Mouse (Mus musculus): ENCODE results near the gene Rbfox1. TPM values are rescaled to one million over a fixed set of nuclear protein-coding genes. Genes with fewer than 3 reads are reported as not detected.

Rbfox1 gene
- polyA plus RNA-seq, 1 experiment from 2014 or later = 4.5 TPM

- 66% methylated on average over 2 of the region's 2 CpGs for WGBS
- H3K4me3 ChIP-seq (replicated peaks; ENCODE audit: low read length) = no peak overlapping the region
Observed at GRCm38 (mm10) chr16:6365793-6366192, 480.6 kb downstream of the Rbfox1 start.

GRCm38 (mm10) chr16:6366649-6367048, 481.5 kb downstream of the Rbfox1 start:
- no peak for ATAC-seq (ENCODE audit: insufficient read depth, low FRiP score)
- no peak overlapping the region for H3K27ac ChIP-seq (ENCODE audit: low read length)
- no peaks in the 10 kb centered on the region for H3K9me3 ChIP-seq (replicated peaks; ENCODE audit: control insufficient read depth, low read length)
- no peaks in the 10 kb centered on the region for H3K27me3 ChIP-seq (ENCODE audit: control insufficient read depth, insufficient read depth, low read length)
- no peaks in the 10 kb centered on the region for H3K4me1 ChIP-seq (ENCODE audit: control insufficient read depth, insufficient read depth, low read length)
- H3K9ac ChIP-seq (ENCODE audit: low read length) = no peak overlapping the region
- H3K36me3 ChIP-seq (ENCODE audit: control insufficient read depth, insufficient read depth, low read length) = no peaks in the 10 kb centered on the region
- H3K4me2 ChIP-seq (ENCODE audit: low read depth, low read length) = no peak overlapping the region
- 78% methylated on average over 6 of the region's 6 CpGs for WGBS
- H3K4me3 ChIP-seq (replicated peaks; ENCODE audit: low read length) = no peak overlapping the region

More at GRCm38 (mm10) chr16:6365793-6366192, 480.6 kb downstream of the Rbfox1 start:
- Histone ChIP-seq H3K4me2 (ENCODE audit: low read depth, low read length) (no peak overlapping the region), H3K9me3 (replicated peaks; ENCODE audit: control insufficient read depth, low read length) (no peaks in the 10 kb centered on the region), H3K27me3 (ENCODE audit: control insufficient read depth, insufficient read depth, low read length) (no peaks in the 10 kb centered on the region), H3K9ac (ENCODE audit: low read length) (no peak overlapping the region), H3K36me3 (ENCODE audit: control insufficient read depth, insufficient read depth, low read length) (no peaks in the 10 kb centered on the region), H3K27ac (ENCODE audit: low read length) (no peak overlapping the region), H3K4me1 (ENCODE audit: control insufficient read depth, insufficient read depth, low read length) (no peaks in the 10 kb centered on the region)
- ATAC-seq (ENCODE audit: insufficient read depth, low FRiP score) = no peak

GRCm38 (mm10) chr16:6380924-6381323, 495.8 kb downstream of the Rbfox1 start:
- Histone ChIP-seq H3K4me1 (ENCODE audit: control insufficient read depth, insufficient read depth, low read length) (no peaks in the 10 kb centered on the region), H3K9ac (ENCODE audit: low read length) (no peak overlapping the region), H3K4me2 (ENCODE audit: low read depth, low read length) (no peak overlapping the region), H3K36me3 (ENCODE audit: control insufficient read depth, insufficient read depth, low read length) (no peaks in the 10 kb centered on the region), H3K9me3 (replicated peaks; ENCODE audit: control insufficient read depth, low read length) (no peaks in the 10 kb centered on the region), H3K4me3 (replicated peaks; ENCODE audit: low read length) (no peak overlapping the region), H3K27me3 (ENCODE audit: control insufficient read depth, insufficient read depth, low read length) (no peaks in the 10 kb centered on the region), H3K27ac (ENCODE audit: low read length) (no peak overlapping the region)
- WGBS = 83% methylated on average over 3 of the region's 3 CpGs
- no peak for ATAC-seq (ENCODE audit: insufficient read depth, low FRiP score)

GRCm38 (mm10) chr16:6381572-6381971, 496.4 kb downstream of the Rbfox1 start:
- Histone ChIP-seq H3K27me3 (ENCODE audit: control insufficient read depth, insufficient read depth, low read length) (no peaks in the 10 kb centered on the region), H3K9ac (ENCODE audit: low read length) (no peak overlapping the region), H3K36me3 (ENCODE audit: control insufficient read depth, insufficient read depth, low read length) (no peaks in the 10 kb centered on the region), H3K4me1 (ENCODE audit: control insufficient read depth, insufficient read depth, low read length) (no peaks in the 10 kb centered on the region), H3K9me3 (replicated peaks; ENCODE audit: control insufficient read depth, low read length) (no peaks in the 10 kb centered on the region), H3K4me3 (replicated peaks; ENCODE audit: low read length) (no peak overlapping the region), H3K27ac (ENCODE audit: low read length) (no peak overlapping the region), H3K4me2 (ENCODE audit: low read depth, low read length) (no peak overlapping the region)
- no peak for ATAC-seq (ENCODE audit: insufficient read depth, low FRiP score)
- 42% methylated on average over 2 of the region's 2 CpGs for WGBS

GRCm38 (mm10) chr16:6382712-6383111, 497.6 kb downstream of the Rbfox1 start:
- H3K9me3 ChIP-seq (replicated peaks; ENCODE audit: control insufficient read depth, low read length) = no peaks in the 10 kb centered on the region
- 80% methylated on average over 5 of the region's 5 CpGs for WGBS
- no peak overlapping the region for H3K4me2 ChIP-seq (ENCODE audit: low read depth, low read length)
- no peak overlapping the region for H3K9ac ChIP-seq (ENCODE audit: low read length)
- no peak for ATAC-seq (ENCODE audit: insufficient read depth, low FRiP score)
- H3K4me1 ChIP-seq (ENCODE audit: control insufficient read depth, insufficient read depth, low read length) = no peaks in the 10 kb centered on the region
- no peaks in the 10 kb centered on the region for H3K36me3 ChIP-seq (ENCODE audit: control insufficient read depth, insufficient read depth, low read length)
- H3K27me3 ChIP-seq (ENCODE audit: control insufficient read depth, insufficient read depth, low read length) = no peaks in the 10 kb centered on the region
- no peak overlapping the region for H3K4me3 ChIP-seq (replicated peaks; ENCODE audit: low read length)
- no peak overlapping the region for H3K27ac ChIP-seq (ENCODE audit: low read length)

GRCm38 (mm10) chr16:6390278-6390930, 505.2 kb downstream of the Rbfox1 start:
- Histone ChIP-seq H3K27me3 (ENCODE audit: control insufficient read depth, insufficient read depth, low read length) (no peaks in the 10 kb centered on the region), H3K4me2 (ENCODE audit: low read depth, low read length) (no peak overlapping the region), H3K36me3 (ENCODE audit: control insufficient read depth, insufficient read depth, low read length) (no peaks in the 10 kb centered on the region), H3K27ac (ENCODE audit: low read length) (no peak overlapping the region), H3K9me3 (replicated peaks; ENCODE audit: control insufficient read depth, low read length) (no peaks in the 10 kb centered on the region), H3K9ac (ENCODE audit: low read length) (no peak overlapping the region), H3K4me3 (replicated peaks; ENCODE audit: low read length) (no peak overlapping the region), H3K4me1 (ENCODE audit: control insufficient read depth, insufficient read depth, low read length) (no peaks in the 10 kb centered on the region)
- WGBS = 67% methylated on average over 6 of the region's 6 CpGs
- ATAC-seq (ENCODE audit: insufficient read depth, low FRiP score) = no peak

- no peak overlapping the region for H3K9ac ChIP-seq (ENCODE audit: low read length)
- H3K27me3 ChIP-seq (ENCODE audit: control insufficient read depth, insufficient read depth, low read length) = no peaks in the 10 kb centered on the region
- no peak overlapping the region for H3K4me2 ChIP-seq (ENCODE audit: low read depth, low read length)
- no peak for ATAC-seq (ENCODE audit: insufficient read depth, low FRiP score)
- no peak overlapping the region for H3K27ac ChIP-seq (ENCODE audit: low read length)
- no peaks in the 10 kb centered on the region for H3K36me3 ChIP-seq (ENCODE audit: control insufficient read depth, insufficient read depth, low read length)
- H3K4me3 ChIP-seq (replicated peaks; ENCODE audit: low read length) = no peak overlapping the region
- H3K4me1 ChIP-seq (ENCODE audit: control insufficient read depth, insufficient read depth, low read length) = no peaks in the 10 kb centered on the region
- no peaks in the 10 kb centered on the region for H3K9me3 ChIP-seq (replicated peaks; ENCODE audit: control insufficient read depth, low read length)
- 49% methylated on average over 8 of the region's 8 CpGs for WGBS
Observed at GRCm38 (mm10) chr16:6396676-6397409, 511.7 kb downstream of the Rbfox1 start.

- H3K4me1 ChIP-seq (ENCODE audit: control insufficient read depth, insufficient read depth, low read length) = no peaks in the 10 kb centered on the region
- H3K9me3 ChIP-seq (replicated peaks; ENCODE audit: control insufficient read depth, low read length) = no peaks in the 10 kb centered on the region
- no peak overlapping the region for H3K27ac ChIP-seq (ENCODE audit: low read length)
- H3K9ac ChIP-seq (ENCODE audit: low read length) = no peak overlapping the region
- no peaks in the 10 kb centered on the region for H3K27me3 ChIP-seq (ENCODE audit: control insufficient read depth, insufficient read depth, low read length)
- H3K36me3 ChIP-seq (ENCODE audit: control insufficient read depth, insufficient read depth, low read length) = no peaks in the 10 kb centered on the region
- no peak for ATAC-seq (ENCODE audit: insufficient read depth, low FRiP score)
- H3K4me3 ChIP-seq (replicated peaks; ENCODE audit: low read length) = no peak overlapping the region
- H3K4me2 ChIP-seq (ENCODE audit: low read depth, low read length) = no peak overlapping the region
- 96% methylated on average over 2 of the region's 2 CpGs for WGBS
Observed at GRCm38 (mm10) chr16:6397635-6398034, 512.5 kb downstream of the Rbfox1 start.

- H3K4me2 ChIP-seq (ENCODE audit: low read depth, low read length) = no peak overlapping the region
- WGBS = 79% methylated on average over 3 of the region's 3 CpGs
- H3K27me3 ChIP-seq (ENCODE audit: control insufficient read depth, insufficient read depth, low read length) = no peaks in the 10 kb centered on the region
- ATAC-seq (ENCODE audit: insufficient read depth, low FRiP score) = no peak
- H3K9me3 ChIP-seq (replicated peaks; ENCODE audit: control insufficient read depth, low read length) = no peaks in the 10 kb centered on the region
- no peak overlapping the region for H3K9ac ChIP-seq (ENCODE audit: low read length)
- no peak overlapping the region for H3K27ac ChIP-seq (ENCODE audit: low read length)
- H3K4me3 ChIP-seq (replicated peaks; ENCODE audit: low read length) = no peak overlapping the region
- no peaks in the 10 kb centered on the region for H3K36me3 ChIP-seq (ENCODE audit: control insufficient read depth, insufficient read depth, low read length)
- no peaks in the 10 kb centered on the region for H3K4me1 ChIP-seq (ENCODE audit: control insufficient read depth, insufficient read depth, low read length)
Observed at GRCm38 (mm10) chr16:6402816-6403215, 517.7 kb downstream of the Rbfox1 start.

Data from stomach, embryonic 16.5 days (tissue).